ENCODE assay signal across 8 mouse cellular contexts in the genomic region with DNA sequence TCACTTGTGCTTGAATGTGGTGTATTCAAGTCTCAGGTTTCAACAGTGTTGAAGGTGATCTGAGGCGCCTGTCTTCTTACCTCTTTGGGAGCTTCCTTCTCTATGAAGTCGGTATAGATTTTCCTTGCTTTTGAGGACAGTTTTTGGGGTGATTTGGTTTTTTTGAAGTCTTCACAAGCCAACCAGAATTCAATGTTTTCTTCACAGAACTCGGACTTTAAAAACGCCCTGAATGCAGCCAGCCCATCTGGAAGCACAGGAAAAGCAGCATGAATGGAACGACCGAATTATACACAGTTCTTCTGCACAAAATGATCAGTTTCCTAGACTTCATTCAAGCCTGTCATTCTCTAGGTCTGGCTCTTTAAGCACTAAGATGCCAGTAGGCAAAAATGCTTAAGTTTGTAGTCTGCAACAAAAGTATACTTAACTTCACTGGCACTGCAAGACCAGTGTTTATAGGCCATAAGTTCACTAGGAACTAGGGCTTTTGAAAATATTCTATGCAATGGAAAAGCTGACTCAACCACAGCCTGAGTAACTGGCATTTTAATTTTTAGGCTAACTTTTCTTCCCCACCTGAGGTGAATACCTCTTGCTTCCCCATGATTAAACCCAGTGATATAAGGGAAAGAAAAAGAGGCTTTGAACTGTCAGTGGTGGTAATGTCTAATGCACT. TPM values are rescaled to one million over a fixed set of nuclear protein-coding genes. Genes with fewer than 3 reads are reported as not detected.
DNase-seq lines count a peak whose midpoint lies in the region; ATAC-seq and TF ChIP-seq lines count a peak whose summit lies in the region.

No protein-coding gene starts in this region.

- H3K27ac ChIP-seq in spleen, adult 2 months (ENCODE audit: insufficient read depth, low read length) = no peak overlapping the region
- peak overlapping the region; percentile 78 for H3K27ac ChIP-seq in liver, postnatal 0 days (ENCODE audit: low read depth)

- peak overlapping the region; percentile 88 for H3K9ac ChIP-seq in liver, postnatal 0 days (replicated peaks)

- DNase-seq in CD4-positive, CD25-positive, alpha-beta regulatory T cell, adult 2 months (ENCODE audit: low read depth, low spot score) = peak; percentile 22
- no peak for DNase-seq in spleen, adult 2 months (ENCODE audit: low read depth in 1 of 2, low spot score in 2 of 2)
- DNase-seq in spleen, adult 18-20 months = no peak
- no peak for DNase-seq in liver, postnatal 0 days
- no peak for DNase-seq in urinary bladder, postnatal 10 days (ENCODE audit: low spot score)
- DNase-seq in kidney, adult 18-20 months = no peak

- WGBS in spleen, adult 2 months = 78% methylated on average over 6 of the region's 6 CpGs
- WGBS in liver, postnatal 0 days (ENCODE audit: insufficient replicate concordance) = 74% methylated on average over 6 of the region's 6 CpGs

- H3K27me3 ChIP-seq in spleen, adult 2 months (ENCODE audit: control insufficient read depth, insufficient read depth, low read length) = no peaks in the 10 kb centered on the region
- no peaks in the 10 kb centered on the region for H3K27me3 ChIP-seq in liver, postnatal 0 days (ENCODE audit: insufficient read depth, low read length)

- peaks cover 12% of the 10 kb centered on the region for H3K36me3 ChIP-seq in spleen, adult 2 months (ENCODE audit: control insufficient read depth, insufficient read depth, low read length)
- H3K36me3 ChIP-seq in liver, postnatal 0 days (replicated peaks; ENCODE audit: insufficient read depth, low read length) = peaks cover 14% of the 10 kb centered on the region

- TF ChIP-seq EP300 in liver, postnatal 0 days (IDR thresholded peaks at IDR 0.05; ENCODE audit: low read depth) = no peak

- 0 out of 2 replicates have a peak overlapping the region, but pooled peaks have one; percentile 21 for H3K4me3 ChIP-seq in spleen, adult 2 months (ENCODE audit: extremely low read depth, insufficient read depth, insufficient read length)
- H3K4me3 ChIP-seq in liver, postnatal 0 days (ENCODE audit: low read depth, low read length) = peak overlapping the region; percentile 87

- no peak for TF ChIP-seq POLR2A in spleen, adult 2 months (IDR thresholded peaks at IDR 0.05; ENCODE audit: low read depth, low read length)

- no peaks in the 10 kb centered on the region for H3K9me3 ChIP-seq in liver, postnatal 0 days (ENCODE audit: low read length)

- no peak for TF ChIP-seq CTCF in spleen, adult 2 months (IDR thresholded peaks at IDR 0.05; ENCODE audit: extremely low read depth, insufficient read depth, insufficient read length, insufficient replicate concordance)
- no peak for TF ChIP-seq CTCF in liver, postnatal 0 days (IDR thresholded peaks at IDR 0.05; ENCODE audit: low read depth)

- H3K4me1 ChIP-seq in spleen, adult 2 months (ENCODE audit: control insufficient read depth, insufficient read depth, insufficient read length) = no peaks in the 10 kb centered on the region; the same call in 1 of the 2 replicates
- H3K4me1 ChIP-seq in liver, postnatal 0 days (ENCODE audit: insufficient read depth) = peaks cover 25% of the 10 kb centered on the region

- ATAC-seq in CD4-positive, CD25-positive, alpha-beta regulatory T cell, adult 4 months = no peak
- ATAC-seq in liver, postnatal 0 days = no peak
- no peak for ATAC-seq in monocyte, adult 5-6 weeks (replicated peaks; ENCODE audit: insufficient number of reproducible peaks, low FRiP score, low TSS enrichment, poor library complexity, severe bottlenecking)

- peak overlapping the region; percentile 74 for H3K4me2 ChIP-seq in liver, postnatal 0 days (ENCODE audit: low read depth, low read length)

RNA-seq across cellular contexts. Expression of gene Rgs2, which starts 1.8 kb away (rescaled TPM):
- 10 to 100 TPM; 32.3 to 41.6 TPM for polyA plus RNA-seq in CD4-positive, CD25-positive, alpha-beta regulatory T cell, adult 4 months (2017; shearing (Covaris generic))
- polyA plus RNA-seq in spleen, adult 2 months (2012; rRNA removed) = 5.6 and 6.2 TPM in 2 replicates
- 26.0 and 27.8 TPM in 2 replicates for polyA plus RNA-seq in liver, postnatal 0 days (2015; fragmentation: Nextera tagmentation; extraction: Ambion mirVana)
- total RNA-seq in monocyte, adult 5-6 weeks (2017) = 463 to 869 TPM (median 773 TPM) in 3 replicates
